Mouse (Mus musculus): ENCODE measurements around the gene Srsf2.

Gene Srsf2

GRCm38 (mm10) chr11:116810983-116811901 is 41.7 kb downstream of the Srsf2 start:
- DNase-seq (ENCODE audit: low read depth in 2 of 2, low spot score in 2 of 2), result no peak

DNA sequence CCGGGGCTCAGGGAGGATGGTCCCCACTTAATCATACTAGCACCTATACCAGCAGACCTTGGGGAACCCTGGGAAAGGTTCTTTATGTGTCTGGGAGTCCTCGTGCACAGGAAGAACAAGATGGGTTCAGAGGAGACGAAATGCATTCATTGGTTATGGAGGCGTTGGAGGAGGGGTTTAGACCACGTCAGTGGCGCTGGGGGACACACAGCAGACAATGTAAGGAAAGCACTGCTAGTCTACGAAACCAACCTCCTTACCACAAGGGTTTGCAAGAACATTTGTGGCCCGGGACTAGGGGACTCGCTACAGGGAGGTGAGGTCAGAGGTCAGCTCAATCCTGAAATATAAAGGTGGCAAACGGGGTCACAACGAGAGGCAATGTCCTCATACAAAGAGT is 42.4 kb downstream of the Srsf2 start:
- no peak for DNase-seq (ENCODE audit: low read depth in 2 of 2, low spot score in 2 of 2)

DNA sequence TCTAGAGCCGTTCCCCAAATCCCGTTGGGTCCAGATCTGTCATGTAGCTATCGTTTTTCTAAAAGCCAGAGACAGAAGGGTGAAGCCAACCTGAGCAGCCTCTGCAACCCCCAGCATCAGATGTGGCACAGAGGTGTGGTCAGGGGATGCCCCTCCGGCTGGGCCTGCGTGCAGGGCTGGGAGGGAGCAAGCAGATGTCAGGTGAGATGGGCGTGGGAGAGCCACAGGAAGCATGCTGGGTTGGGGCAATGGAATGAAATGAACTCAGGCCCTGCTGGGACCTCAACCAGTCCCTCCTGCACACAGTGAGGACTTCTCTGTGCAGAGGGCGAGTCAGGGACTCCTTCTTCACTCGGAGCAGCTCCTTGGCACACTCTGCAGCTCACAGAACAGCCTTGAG is 43.4 kb downstream of the Srsf2 start:
- no peak for DNase-seq (ENCODE audit: low read depth in 2 of 2, low spot score in 2 of 2)

GRCm38 (mm10) chr11:116808811-116809395 is 44.0 kb downstream of the Srsf2 start:
- no peak for DNase-seq (ENCODE audit: low read depth in 2 of 2, low spot score in 2 of 2)

GRCm38 (mm10) chr11:116807938-116808606 is 44.8 kb downstream of the Srsf2 start:
- peak; percentile 66 to 75 for DNase-seq (ENCODE audit: low read depth in 2 of 2, low spot score in 2 of 2)

- no peak for DNase-seq (ENCODE audit: low read depth in 2 of 2, low spot score in 2 of 2)
Measured at GRCm38 (mm10) chr11:116807526-116807925, 45.4 kb downstream of the Srsf2 start.

- DNase-seq (ENCODE audit: low read depth in 2 of 2, low spot score in 2 of 2), result no peak
Measured at GRCm38 (mm10) chr11:116807116-116807515, 45.8 kb downstream of the Srsf2 start.

GRCm38 (mm10) chr11:116806136-116807071 is 46.5 kb downstream of the Srsf2 start:
- no peak for DNase-seq (ENCODE audit: low read depth in 2 of 2, low spot score in 2 of 2)

DNA sequence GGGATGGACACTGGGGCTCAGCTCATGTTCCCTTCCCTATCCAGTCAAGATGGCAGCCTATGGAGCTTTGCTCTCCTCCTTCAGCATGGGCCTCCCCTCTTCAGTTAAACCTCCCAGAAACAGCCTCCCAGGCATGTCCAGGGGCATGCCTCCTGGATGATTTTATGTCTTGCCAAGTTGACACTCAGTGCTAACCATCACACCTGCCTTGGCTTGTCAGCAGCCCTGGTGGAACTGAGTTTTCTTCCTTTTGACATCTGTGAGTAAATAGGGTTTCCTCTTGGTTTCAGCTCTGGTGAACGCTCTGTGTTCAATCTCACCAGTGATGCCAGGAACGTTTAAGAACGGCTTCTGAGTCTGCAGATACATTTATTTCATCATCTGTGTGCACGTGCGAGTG is 50.2 kb downstream of the Srsf2 start:
- no peak for DNase-seq (ENCODE audit: low read depth in 2 of 2, low spot score in 2 of 2)

DNA sequence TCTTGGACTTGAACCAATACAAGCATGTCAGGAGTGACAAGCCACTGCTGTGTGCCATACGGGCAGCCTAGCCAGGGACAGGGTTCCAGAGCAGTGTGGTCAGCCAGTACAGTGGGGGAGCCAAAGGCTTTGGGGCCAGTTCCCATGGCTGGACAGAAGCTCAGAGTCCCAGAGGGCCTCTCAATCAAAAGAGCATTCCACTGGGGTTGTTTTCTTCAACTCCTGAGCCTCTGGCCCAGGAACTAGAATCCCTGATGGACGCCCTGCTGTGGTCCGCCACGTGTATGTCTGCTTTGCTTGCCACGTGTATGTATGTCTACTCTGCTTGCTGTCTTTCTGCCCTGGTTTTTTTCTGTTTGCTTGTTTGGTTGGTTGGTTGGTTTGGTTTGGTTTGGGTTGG is 51.8 kb downstream of the Srsf2 start:
- DNase-seq (ENCODE audit: low read depth in 2 of 2, low spot score in 2 of 2), result no peak
